Mouse (Mus musculus) heart, postnatal 14 days (tissue): ENCODE measurements around the gene Lgals9. TPM values are rescaled to one million over a fixed set of nuclear protein-coding genes. Genes with fewer than 3 reads are reported as not detected.
"Not testable (repeated sequence)": the region's sequence is repeated elsewhere in the genome, so short reads cannot be mapped to it uniquely, and the experiment has no call there.

Source experiments
- DNase-seq, 2 experiments: peaks; one replicate each; pipeline ENCODE4 v3.0.0; 2021 to 2022
- intact Hi-C: fragments of 180-260 bp; cut with DNase I; formaldehyde crosslinking; loops from one replicate; pipeline ENCODE4 v1.15.1; 2025
- total RNA-seq, 2 experiments: library from RNA; stranded (reverse); gene quantifications; 2 replicates each; pipeline ENCODE4 v1.2.3; 2021

Lgals9 gene
- total RNA-seq, 2 experiments from 2014 or later: 35.5 to 36.1 TPM

DNA sequence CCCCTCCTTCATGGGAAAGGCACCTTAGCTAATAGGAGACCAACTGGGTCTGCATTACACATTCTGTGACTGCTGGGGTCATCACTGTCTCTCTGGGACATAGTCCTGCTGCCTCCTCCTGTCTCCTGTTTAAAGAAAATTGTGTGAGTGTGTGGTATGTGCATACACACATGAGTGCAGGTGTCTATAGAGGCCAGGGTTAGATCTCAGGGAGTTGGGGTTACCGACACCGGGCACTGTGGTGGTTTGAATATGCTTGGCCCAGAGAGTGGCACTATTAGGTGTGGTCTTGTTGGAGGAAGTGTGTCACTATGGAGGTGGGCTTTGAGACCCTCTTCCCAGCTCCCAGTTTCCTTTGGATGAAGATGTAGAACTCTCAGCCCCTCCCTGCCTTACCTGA lies 27.8 kb upstream of the Lgals9 start:
- DNase-seq: no peak
- intact Hi-C loops: loop anchor here (2.0 kb wide), 1 partner anchor 46 kb away; no protein-coding TSS in a partner anchor

DNA sequence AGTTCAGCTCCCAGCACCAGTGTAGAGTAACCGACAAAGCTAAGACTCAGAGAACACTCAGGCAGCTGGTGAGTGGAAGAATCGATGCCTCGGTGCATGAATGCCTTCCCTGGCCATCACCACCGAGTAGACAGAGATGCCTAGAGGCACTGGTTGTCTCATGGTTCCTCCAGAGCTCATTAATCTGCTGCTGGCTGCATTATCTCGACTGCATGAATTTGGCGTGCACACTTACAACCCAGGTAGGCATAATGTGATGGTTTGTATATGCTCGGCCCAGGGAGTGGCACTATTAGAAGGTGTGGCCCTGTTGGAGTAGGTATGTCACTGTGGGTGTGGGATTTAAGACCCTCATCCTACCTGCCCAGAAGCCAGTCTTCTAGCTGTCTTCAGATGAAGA lies 24.1 kb upstream of the Lgals9 start:
- DNase-seq: no peak
- intact Hi-C loops: no loop called here

DNA sequence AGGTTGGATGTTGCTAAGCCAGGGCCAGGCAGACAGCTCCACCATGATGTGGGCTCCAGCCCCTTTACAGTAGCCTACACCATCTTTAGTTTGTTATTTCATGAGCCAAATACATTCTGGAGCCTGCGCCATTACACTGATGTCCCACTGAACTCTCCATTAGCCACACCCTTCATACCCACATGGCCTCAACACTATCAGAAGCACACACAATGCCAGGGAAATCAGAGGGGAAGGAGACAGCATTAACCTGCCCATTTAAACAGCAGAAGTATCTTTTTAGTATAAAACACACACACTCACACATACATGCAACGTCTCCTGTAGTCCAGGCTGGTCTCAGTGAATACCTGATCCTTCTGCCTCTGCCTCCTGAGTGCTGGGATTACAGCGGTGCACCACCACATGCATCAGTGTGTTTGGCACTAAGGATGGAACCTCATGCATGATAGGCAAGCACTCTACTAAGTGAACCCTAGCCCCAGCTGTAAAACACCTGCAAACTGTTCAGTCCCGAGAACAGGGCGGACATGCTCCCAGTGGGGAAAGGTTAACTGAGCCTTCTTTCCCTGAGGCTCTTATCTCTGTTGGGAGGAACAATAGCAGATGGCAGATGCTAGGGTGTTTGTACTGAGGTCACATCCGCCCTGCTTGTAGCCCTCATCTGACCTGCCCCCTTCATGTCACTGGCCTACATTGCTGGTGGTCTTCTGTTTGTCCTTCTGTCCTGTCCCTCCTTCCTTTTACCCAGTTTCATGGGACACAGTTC lies 23.4 kb upstream of the Lgals9 start:
- no peak for DNase-seq
- intact Hi-C loops: no loop called here

DNA sequence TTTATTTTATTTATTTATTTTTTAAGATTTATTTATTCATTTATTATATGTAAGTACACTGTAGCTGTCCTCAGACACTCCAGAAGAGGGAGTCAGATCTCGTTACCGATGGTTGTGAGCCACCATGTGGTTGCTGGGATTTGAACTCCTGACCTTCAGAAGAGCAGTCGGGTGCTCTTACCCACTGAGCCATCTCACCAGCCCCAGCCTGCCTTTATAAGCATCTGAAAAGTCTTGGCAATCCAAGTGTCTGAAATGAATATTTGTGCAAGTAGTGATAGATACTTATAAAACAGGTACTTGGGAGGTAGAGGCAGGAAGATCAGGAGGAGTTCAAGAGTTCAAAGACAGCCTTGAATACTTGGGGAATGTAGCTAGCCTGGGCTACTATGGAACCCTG lies 22.6 kb upstream of the Lgals9 start:
- DNase-seq, intact Hi-C loops: not testable (repeated sequence)

DNA sequence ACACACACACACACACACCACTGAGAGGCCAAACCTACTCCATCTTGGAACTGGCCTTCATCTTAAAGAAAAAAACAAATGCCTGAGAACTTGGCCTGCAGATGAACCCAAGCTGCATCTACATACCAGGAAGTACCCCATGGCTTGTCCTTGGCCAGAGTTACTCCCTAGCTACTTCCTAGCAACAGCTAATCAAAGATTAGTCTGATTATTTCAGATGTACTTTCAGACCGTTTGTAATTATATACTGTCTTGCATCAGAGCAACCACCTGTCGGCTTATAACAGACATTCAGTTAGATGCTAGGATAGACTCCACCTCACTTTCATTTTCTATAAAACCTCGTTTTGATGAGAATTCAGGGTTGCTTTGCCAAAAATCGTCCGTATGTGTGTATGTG lies 21.7 kb upstream of the Lgals9 start:
- intact Hi-C loops: no loop called here
- no peak for DNase-seq

DNA sequence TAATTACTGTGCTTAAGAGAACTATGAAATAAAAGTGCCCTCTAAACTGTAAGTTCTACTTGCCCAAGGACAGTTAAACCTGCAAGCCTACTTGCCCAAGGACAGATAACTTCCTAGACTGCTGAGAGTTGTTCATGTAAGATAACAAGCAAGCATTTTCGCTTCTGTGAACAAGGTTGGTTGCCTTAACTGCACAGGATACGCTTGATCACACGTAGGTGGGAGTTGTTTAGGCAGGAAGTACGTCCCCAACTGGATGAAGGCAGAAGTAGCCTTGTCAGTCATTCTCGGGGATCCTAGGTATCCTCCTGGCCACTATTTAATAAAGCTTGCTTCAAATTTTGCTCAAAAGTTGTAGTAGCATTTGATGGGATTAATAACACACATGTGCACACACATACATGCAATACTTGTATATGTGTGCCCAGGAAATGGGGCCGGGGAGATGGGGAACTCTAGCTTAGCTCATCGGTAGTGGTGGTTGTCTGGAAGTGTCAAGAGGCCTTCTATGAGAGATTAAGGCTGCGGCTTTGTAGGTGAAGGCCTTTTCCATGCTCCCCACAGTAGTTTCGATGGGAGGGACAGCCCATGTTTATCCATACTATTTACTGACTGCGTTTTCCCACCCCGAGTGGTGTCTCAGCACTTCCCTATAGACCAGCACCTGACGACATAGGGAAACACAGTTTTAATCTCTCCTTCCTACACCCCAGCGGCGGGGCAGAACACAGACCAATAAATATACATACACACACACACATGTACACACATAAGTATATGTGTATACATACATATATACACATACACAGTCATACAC lies 21.0 kb upstream of the Lgals9 start:
- intact Hi-C loops: no loop called here
- no peak for DNase-seq

DNA sequence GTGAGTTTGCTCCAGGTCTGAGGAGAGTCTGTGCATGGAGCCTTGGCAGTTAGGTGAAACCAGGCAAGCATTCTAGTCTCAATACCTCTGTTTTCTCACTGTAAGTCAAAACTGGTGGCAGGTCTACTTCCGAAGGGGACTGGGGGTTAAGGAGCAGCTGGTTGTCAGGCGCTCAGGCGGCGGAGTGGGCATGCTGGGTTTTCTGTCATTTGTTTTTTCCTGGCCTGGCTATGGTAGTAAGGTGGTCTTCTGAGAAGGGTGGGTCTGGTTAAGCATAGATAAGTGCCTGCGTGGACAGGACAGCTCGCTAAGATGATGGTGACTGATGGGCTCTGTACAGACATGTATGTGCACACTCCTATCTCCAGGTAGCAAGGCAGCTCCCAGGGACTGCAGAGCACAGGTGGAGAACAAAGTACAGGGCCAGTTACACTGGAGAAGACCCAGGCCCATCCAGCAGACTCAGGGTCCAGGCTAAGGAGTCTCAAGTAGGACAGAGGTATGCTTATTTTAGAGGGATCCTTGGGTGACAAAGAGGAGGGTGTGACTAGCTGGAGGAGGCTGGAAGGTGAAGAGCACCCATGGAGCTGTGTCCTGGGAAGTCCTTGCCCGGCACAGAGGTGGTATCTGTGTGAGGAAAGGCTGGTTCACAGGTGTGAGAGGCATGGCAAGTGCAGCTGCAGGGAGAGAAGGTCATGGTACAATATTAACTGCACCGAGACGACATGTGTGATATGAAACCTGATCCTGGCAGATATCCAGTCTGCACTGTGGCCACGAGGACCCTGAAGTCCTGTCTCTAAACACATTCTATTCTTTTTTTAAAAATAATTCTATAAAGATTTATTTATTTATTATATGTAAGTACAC lies 19.3 kb upstream of the Lgals9 start:
- DNase-seq: no peak
- intact Hi-C loops: no loop called here

DNA sequence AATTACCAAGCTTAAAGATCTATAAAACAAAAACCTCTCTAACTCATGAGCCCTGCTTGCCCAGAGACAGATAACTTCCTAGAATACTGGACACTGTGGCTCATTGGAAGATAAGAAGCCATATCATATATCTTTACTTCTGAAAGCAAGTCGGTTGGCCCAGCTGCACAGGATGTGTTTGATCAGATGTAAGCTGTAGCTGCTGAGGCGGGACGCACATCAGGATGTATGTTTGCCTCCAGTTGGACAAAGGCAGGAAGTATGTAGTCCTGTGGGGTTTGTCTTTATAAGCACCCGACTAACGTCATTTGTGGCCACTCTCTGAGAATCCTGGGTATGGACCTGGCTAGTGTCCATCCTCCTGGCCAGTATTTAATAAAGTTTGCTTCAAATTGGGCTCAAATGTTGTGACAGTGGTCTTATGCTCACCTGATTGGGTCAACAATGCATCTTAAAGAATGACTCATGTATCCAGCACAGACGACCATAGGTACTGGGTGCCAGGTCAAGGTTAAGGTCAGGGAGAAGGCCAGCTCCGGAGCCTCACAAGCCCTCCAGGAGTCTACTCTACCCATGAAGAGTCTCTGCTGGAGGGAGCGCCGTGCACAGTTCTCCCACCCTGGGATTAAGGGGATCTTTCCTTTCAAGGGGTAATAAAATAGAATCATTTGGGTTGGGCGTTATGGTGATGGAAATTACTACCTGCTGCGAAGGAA lies 18.5 kb upstream of the Lgals9 start:
- DNase-seq: peak in 1 of 2 experiments; percentile 42
- intact Hi-C loops: no loop called here

DNA sequence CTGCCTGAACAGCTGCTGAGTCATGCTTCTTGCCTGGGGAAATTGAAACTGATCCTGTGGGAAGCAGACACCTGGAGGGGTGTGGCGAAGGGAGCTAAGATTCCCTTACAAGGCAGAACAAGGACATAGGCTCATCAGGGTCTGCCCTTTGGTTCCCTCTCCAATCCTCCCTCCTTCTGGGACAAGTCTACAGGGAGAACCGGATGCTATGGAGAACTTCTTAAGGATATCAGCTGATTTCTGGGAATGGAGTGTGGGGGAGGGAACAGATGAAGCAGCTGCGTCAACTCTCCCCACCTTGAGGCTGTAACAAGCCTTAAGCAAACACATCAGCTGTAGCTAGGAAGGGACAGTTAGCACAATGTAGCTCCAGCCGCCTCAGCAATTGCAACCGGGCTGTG lies 17.8 kb upstream of the Lgals9 start:
- no peak for DNase-seq
- intact Hi-C loops: no loop called here

DNA sequence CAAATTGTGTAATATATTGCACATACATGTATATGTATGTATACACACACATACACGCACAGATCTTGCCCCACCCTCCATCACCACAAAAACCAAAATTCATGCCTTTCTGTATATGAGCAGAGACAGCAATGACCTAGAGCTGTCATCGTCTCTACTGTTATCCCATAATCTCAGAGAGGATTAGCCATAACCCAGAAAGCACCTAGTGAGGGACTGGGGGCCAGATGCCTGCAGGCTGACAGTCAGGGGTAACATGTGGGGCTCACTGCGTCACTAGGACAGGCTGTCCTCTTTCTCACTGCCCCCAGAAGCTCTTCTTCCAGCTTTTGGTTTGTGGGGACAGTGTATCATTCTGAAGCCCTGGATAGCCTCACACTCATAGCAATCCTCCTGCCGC lies 17.1 kb upstream of the Lgals9 start:
- no peak for DNase-seq
- intact Hi-C loops: no loop called here

DNA sequence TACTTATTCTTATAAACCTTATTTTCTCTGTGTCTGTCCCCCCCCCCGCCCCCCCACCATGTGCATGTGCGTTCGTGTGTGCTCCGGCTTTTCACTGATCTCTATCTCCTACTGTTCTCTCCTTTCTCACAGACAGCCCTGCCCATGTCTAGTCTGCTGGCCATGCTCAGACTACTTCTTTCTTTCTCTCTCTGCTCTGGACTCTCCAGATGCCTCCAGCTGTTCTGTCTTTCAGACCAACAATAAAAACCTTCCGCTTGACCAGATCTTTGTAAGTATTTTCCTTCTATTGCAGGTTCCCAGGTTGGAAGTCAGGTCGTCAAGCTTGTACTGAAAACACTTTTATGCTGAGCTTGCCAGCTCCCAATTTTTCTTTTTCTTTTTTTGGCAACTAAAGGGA lies 14.4 kb upstream of the Lgals9 start:
- intact Hi-C loops: no loop called here
- no peak for DNase-seq

DNA sequence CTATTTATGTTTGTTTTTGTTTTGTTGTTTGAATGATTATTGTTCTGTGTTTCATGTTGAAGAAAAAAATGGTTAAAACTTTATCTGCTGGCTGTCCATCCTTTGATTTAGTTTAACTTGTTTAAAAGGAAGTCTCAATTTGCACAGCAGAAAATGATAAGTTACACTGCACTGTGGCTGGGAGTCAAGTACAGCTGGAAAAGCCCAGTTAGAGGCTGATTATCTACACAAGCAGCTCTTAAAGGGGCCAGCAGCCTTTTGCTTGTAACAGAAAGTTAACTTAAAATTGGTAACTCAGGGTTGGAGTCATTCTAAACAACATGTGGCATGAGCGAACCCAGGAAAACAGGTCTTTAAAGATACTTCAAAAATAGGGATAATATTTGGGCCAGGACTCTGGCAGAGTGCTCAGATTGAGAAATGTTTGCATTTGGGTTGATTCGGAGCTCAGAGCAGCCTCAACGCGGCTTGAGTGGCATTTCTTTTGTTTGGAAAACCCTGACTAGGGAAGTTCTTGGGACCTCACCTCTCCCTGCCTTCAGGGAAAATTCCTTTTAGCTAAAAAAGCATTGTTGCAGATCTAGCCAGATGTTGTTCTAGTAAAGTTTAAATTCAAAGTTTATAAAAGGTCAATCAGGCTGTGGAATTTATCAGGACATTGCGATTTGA lies 6.3 kb upstream of the Lgals9 start:
- intact Hi-C loops: not testable (repeated sequence)

DNA sequence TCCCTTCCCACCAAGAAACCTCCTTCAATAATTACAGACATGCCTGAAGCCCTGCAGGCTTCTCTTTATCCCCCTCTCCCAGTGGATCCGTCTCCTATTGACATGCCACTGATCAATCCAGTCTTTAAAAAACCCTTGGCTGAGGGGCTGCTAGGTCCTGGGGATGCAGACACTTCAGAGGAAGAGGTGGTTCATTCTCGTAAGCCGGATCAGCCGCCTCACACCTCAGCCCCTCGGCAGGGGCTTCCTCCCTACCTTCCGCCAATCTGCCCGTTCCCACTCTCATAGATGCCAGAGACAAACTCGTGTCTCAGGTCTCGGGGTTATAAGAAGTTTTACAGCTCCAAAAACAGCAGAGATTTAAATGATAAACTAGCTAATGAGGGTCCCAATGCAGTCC lies 5.3 kb upstream of the Lgals9 start:
- intact Hi-C loops: no loop called here
- no peak for DNase-seq

More for the DNA sequence above, 6.3 kb upstream of the Lgals9 start:
- DNase-seq: not testable (repeated sequence)

DNA sequence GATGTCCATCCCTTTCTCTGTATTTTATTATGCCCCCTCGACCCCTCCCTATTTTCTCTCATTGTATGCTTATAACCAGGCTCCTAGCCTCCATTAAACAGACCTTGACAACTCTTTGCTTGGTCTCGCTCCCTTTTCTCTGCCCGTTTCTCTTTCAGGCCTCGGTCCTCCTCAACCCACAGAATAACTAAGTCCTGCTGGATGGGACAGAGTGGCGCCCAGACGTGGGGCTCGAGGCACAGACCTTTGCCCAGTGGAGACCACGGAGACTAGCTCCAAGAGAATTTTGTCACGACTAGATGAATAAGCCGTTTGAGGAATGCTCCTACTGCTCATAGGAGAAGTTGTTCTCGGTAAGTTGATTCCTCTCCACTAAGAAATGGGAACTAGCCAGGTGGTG lies 4.5 kb upstream of the Lgals9 start:
- DNase-seq, intact Hi-C loops: not testable (repeated sequence)

DNA sequence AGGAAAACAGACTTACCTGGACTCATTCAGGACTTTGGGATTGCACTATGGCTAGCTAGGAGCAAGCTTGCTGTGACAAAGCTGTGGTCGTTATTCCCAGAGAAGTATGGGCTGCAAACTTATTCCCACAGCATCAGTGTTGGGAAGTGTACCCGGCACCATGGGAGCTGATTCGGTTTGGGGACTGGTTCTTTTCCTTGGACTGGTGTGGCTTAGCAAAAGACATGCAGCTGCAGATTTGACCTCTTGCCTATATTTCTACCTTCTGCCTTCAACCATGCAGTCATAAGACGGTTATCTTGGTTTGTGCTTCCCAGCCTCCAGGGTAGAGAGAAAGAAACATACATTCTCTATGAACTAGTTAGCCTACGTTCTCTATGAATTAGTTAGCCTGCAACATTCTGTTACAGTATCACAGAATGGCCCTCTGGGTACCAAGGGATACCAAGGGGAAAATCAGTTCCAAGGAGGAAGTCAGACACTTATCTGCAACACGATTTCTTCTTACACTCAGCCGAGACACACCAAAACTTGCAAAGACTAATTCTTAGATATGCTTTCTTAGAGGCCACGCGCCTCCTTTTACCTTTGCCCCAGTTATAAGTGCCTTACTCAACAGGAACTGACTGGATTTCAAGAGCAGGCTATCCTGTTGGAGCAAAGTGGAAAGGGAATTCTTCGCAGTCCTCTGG lies 1.7 kb upstream of the Lgals9 start:
- intact Hi-C loops: no loop called here
- DNase-seq: no peak

DNA sequence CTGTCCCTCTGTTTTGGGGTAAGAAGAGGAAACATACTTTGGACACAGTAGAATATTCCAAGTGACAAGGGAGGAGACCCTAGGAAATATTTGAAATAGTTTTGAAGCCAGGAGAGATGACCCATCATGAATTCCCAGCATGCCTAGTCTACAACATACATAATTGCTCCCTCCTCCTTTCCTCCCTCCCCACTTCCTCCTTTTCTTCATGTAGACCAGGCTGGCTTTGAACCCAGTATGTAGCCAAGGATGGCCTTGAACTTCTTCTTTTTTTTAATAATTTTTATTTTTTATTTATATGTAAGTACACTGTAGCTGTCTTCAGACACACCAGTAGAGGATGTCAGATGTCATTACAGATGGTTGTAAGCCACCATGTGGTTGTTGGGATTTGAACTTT lies 759 bp upstream of the Lgals9 start:
- DNase-seq: no peak
- intact Hi-C loops: loop anchor here (2.0 kb wide), 1 partner anchor 29 kb away; no protein-coding TSS in a partner anchor

DNA sequence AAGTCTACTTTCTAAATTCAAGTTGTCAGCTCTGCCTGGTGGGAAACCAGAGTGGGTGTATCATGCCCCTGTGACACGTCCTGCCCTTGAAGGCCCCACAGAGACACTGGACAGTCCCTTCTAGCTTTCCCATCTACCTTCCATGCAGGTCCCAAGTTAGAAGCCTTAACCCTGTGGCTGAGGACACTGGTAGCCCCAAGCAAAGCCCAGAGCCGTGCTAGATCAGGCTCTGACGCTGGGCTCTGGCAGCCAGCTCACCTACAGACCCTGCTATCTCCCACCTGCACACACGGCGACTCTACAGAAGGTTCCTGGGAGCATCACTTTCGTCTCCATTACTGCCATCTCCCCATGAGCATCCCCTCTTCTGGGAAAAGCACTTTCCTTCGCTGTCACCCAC lies 1.2 kb downstream of the Lgals9 start:
- intact Hi-C loops: no loop called here
- DNase-seq: no peak

DNA sequence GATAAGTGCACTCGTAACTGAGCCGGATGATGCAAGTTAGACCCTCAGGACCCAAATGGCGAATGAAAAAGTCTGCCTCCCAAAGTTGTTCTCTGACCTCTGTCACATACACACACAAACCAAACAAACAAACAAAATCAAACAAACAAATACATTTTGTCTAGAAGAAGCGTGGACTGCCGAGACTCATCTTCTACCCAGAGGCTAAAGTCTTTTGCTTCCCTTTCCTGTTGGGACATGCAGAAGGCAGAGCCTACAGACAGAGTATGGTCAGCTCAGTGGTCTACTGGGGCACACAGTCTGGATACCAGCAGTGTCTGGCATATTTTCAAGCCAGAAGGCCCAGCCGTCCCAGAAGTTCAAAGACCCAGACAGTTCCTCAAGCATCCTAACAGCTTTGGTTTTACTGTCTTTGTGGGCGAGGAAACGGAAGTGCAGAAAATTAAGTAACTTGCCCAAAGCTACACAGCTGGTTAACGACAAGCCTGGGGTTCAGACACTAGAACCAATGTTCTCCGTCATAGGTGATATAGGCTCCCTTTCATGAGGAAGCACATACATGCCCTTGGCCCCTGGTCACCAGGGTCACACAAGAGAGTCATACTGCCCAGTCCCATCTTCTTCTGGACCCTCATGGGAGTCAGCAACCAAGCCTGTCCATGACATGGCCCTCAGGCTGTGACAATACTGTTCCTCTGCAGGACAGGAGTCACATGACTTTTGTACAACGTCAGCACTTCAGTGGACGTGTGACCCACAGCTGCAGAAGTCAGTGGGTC lies 2.0 kb downstream of the Lgals9 start:
- intact Hi-C loops: no loop called here
- DNase-seq: no peak
